Mouse (Mus musculus) testis, adult 2 months (tissue): ENCODE data around the gene Caskin1.

Experiments used
- CTCF ChIP-seq: fragments of 200-500 bp; IDR thresholded peaks from 2 replicates; pipeline ENCODE4 v1.5.1; 2012; ENCODE audit warnings: low read depth, mild to moderate bottlenecking, inconsistent platforms, low read length, moderate library complexity; ENCODE audit not compliant: control insufficient read depth, insufficient read depth, insufficient replicate concordance
- POLR2A ChIP-seq: fragments of 200-500 bp; IDR thresholded peaks from 2 replicates; pipeline ENCODE4 v1.6.1; 2012; ENCODE audit warnings: low read depth, mild to moderate bottlenecking, inconsistent platforms, low read length, moderate library complexity; ENCODE audit not compliant: control insufficient read depth

GRCm38 (mm10) chr17:24530361-24531050 lies 42.1 kb downstream of the Caskin1 start:
- TF ChIP-seq CTCF (no peak), POLR2A (no peak; the same call in 1 of the 2 replicates)
